Mouse (Mus musculus) CH12.LX (cell line): ENCODE measurements at regions not wholly inside any gene's neighbourhood (a gene's known extent, or its start where the extent isn't known, plus 50 kb on each side); places are given as distances from the start of the nearest gene placed in this dataset.

Source experiments
- CTCF ChIP-seq, 2 experiments: IDR thresholded peaks in 1 of 2; conservative IDR thresholded peaks in 1 of 2; 2 replicates each; pipeline ENCODE4 v1.5.1; 2011 to 2012; ENCODE audit warnings: low read depth in 2 of 2, low read length in 2 of 2, improper control_type of control experiment in 1 of 2, inconsistent platforms in 1 of 2, mild to moderate bottlenecking in 1 of 2, moderate library complexity in 1 of 2
- ELF1 ChIP-seq: IDR thresholded peaks from 2 replicates; pipeline ENCODE4 v1.6.1; 2014; ENCODE audit warnings: low read depth, mild to moderate bottlenecking, inconsistent platforms, low read length, improper control_type of control experiment
- EP300 ChIP-seq: IDR thresholded peaks from 2 replicates; pipeline ENCODE4 v1.6.1; 2011; ENCODE audit warnings: low read length, improper control_type of control experiment
- HCFC1 ChIP-seq: IDR thresholded peaks from 2 replicates; pipeline ENCODE4 v1.6.1; 2012; ENCODE audit warnings: low read depth, mild to moderate bottlenecking, inconsistent platforms, low read length, improper control_type of control experiment
- JUN ChIP-seq: IDR thresholded peaks from 2 replicates; pipeline ENCODE4 v1.6.1; 2011; ENCODE audit warnings: low read depth, mild to moderate bottlenecking, low read length, improper control_type of control experiment, moderate library complexity; ENCODE audit not compliant: insufficient read depth
- NELFE ChIP-seq: IDR thresholded peaks from 2 replicates; pipeline ENCODE4 v1.6.1; 2011; ENCODE audit warnings: low read depth, low read length, improper control_type of control experiment
- POLR2A ChIP-seq: IDR thresholded peaks from 2 replicates; pipeline ENCODE4 v1.6.1; 2011; ENCODE audit warnings: low read depth, mild to moderate bottlenecking, improper control_type of control experiment, low read length
- TBP ChIP-seq: conservative IDR thresholded peaks from 2 replicates; pipeline ENCODE4 v1.6.1; 2011; ENCODE audit warnings: low read depth, low read length, improper control_type of control experiment
- ZKSCAN1 ChIP-seq: IDR thresholded peaks from 2 replicates; pipeline ENCODE4 v1.6.1; 2012; ENCODE audit warnings: low read depth, inconsistent platforms, low read length, improper control_type of control experiment, borderline replicate concordance

DNA sequence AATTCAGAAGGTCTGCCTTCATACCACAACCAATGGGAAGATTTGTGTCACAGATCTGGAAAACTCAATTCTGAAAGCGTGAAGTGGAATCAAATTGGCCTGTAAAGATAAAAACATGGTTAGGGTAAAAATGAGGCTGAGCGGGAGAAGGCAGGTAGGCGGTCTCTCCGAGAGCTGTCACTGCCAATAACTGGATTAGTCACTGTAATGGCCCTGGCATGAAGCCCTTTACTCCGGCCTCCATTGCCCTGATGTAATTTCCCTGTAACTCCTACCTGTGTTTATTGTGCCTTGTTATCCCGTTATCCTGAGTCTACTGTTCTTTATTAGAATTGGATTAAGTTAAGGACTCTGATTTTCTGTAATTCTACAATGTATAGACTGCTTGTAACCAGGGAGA lies 166.3 kb upstream of the Eef2kmt start:
- TF ChIP-seq ZKSCAN1 (no peak), CTCF (conservative IDR thresholded peaks at IDR 0.05 in 1 of 2, IDR thresholded peaks at IDR 0.05 in 1 of 2; ENCODE audit: low read depth in 2 of 2, low read length in 2 of 2) (no peak), JUN (no peak), NELFE (no peak), HCFC1 (no peak), POLR2A (no peak), ELF1 (no peak), EP300 (no peak), TBP (no peak)
